In the genomic region with DNA sequence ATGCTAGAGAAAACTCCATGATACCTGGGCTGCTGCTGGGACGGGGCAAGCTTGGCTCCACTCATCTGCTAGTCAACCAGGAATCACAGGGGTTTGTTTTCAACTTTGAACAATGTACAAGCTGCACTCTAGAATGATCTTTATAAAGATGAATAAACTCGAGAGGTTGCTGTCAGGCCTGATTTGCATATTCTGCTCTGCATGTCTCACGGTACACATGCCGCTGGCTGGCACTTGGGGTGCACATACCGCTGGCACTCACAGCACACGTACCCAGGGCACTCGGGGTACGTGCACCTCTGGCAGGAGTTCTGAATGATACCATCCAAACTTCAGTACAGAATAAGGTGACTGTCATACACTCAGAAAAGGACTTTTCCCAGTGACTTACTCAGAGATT, we compare ENCODE assay signal across 16 mouse cellular contexts. TPM values are rescaled to one million over a fixed set of nuclear protein-coding genes. Genes with fewer than 3 reads are reported as not detected.
DNase-seq lines count a peak whose midpoint lies in the region; ATAC-seq and TF ChIP-seq lines count a peak whose summit lies in the region.
"Had no signal": no experiment of that assay in that cellular context is flagged by ENCODE, and none has a peak within 500 bp of the region (broad histone marks: within the 10 kb centered on the region; RNA-seq: fewer than 3 reads in every experiment).

No protein-coding gene starts in this region.

- H3K27me3 ChIP-seq in forebrain, embryonic 10.5 days (ENCODE audit: poor library complexity, severe bottlenecking) = no peaks in the 10 kb centered on the region
- no peaks in the 10 kb centered on the region for H3K27me3 ChIP-seq in forebrain, embryonic 11.5 days (ENCODE audit: control insufficient read depth, insufficient read depth, low read length)
- no peaks in the 10 kb centered on the region for H3K27me3 ChIP-seq in heart, postnatal 0 days (ENCODE audit: control insufficient read depth, insufficient read depth, low read length)
- H3K27me3 ChIP-seq in forebrain, postnatal 0 days (ENCODE audit: insufficient read depth, low read length) = no peaks in the 10 kb centered on the region
- H3K27me3 ChIP-seq: embryonic facial prominence, embryonic 13.5 days; liver, embryonic 12.5 days; lung, embryonic 15.5 days; neural tube, embryonic 13.5 days; stomach, embryonic 15.5 days had no signal

- 0 out of 2 replicates have a peak overlapping the region, but pooled peaks have one; percentile 35 for H3K27ac ChIP-seq in forebrain, embryonic 10.5 days
- H3K27ac ChIP-seq in forebrain, embryonic 11.5 days (ENCODE audit: low read depth, low read length) = no peak overlapping the region
- H3K27ac ChIP-seq in heart, postnatal 0 days (ENCODE audit: low read depth) = peak overlapping the region; percentile 56
- no peak overlapping the region for H3K27ac ChIP-seq in forebrain, postnatal 0 days (ENCODE audit: low read depth, low read length)
- H3K27ac ChIP-seq: embryonic facial prominence, embryonic 13.5 days; hindbrain, embryonic 13.5 days; liver, embryonic 12.5 days; lung, embryonic 15.5 days; neural tube, embryonic 13.5 days; stomach, embryonic 15.5 days had no signal

- H3K4me3 ChIP-seq in forebrain, embryonic 10.5 days = no peak overlapping the region
- no peak overlapping the region for H3K4me3 ChIP-seq in forebrain, embryonic 11.5 days (ENCODE audit: low read depth, low read length)
- no peak overlapping the region for H3K4me3 ChIP-seq in heart, postnatal 0 days (ENCODE audit: low read depth, low read length)
- no peak overlapping the region for H3K4me3 ChIP-seq in forebrain, postnatal 0 days (ENCODE audit: low read depth, low read length)
- H3K4me3 ChIP-seq: embryonic facial prominence, embryonic 13.5 days; hindbrain, embryonic 13.5 days; liver, embryonic 12.5 days; lung, embryonic 15.5 days; neural tube, embryonic 13.5 days; stomach, embryonic 15.5 days had no signal

- no peak for DNase-seq in forebrain, embryonic 10.5 days (ENCODE audit: extremely low spot score, low spot score)
- DNase-seq in forebrain, embryonic 11.5 days (ENCODE audit: low spot score) = no peak
- DNase-seq in heart, postnatal 0 days (ENCODE audit: low spot score) = no peak
- DNase-seq in heart, postnatal 14 days = no peak
- DNase-seq in B cell, adult 2 months = peak; percentile 19 to 22
- DNase-seq in forebrain, postnatal 0 days = no peak
- DNase-seq in frontal cortex, adult 2 months (ENCODE audit: extremely low spot score in 1 of 2, low spot score in 1 of 2) = no peak
- no peak for DNase-seq in right cerebral cortex, postnatal 25 days
- DNase-seq: kidney, adult 8-10 months had no signal

- H3K36me3 ChIP-seq in forebrain, embryonic 10.5 days (replicated peaks) = no peaks in the 10 kb centered on the region
- H3K36me3 ChIP-seq in forebrain, embryonic 11.5 days (ENCODE audit: control insufficient read depth, insufficient read depth, low read length) = no peaks in the 10 kb centered on the region
- H3K36me3 ChIP-seq in heart, postnatal 0 days (replicated peaks; ENCODE audit: control insufficient read depth, insufficient read depth, low read length) = no peaks in the 10 kb centered on the region
- H3K36me3 ChIP-seq in forebrain, postnatal 0 days (ENCODE audit: insufficient read depth) = no peaks in the 10 kb centered on the region
- H3K36me3 ChIP-seq: embryonic facial prominence, embryonic 13.5 days; hindbrain, embryonic 13.5 days; liver, embryonic 12.5 days; lung, embryonic 15.5 days; neural tube, embryonic 13.5 days; stomach, embryonic 15.5 days had no signal

- no peak for TF ChIP-seq EP300 in heart, postnatal 0 days (IDR thresholded peaks at IDR 0.05; ENCODE audit: low read depth)

- H3K4me2 ChIP-seq in forebrain, embryonic 11.5 days (ENCODE audit: low read depth, low read length, severe bottlenecking) = no peak overlapping the region
- H3K4me2 ChIP-seq in heart, postnatal 0 days (ENCODE audit: low read depth, low read length) = no peak overlapping the region
- no peak overlapping the region for H3K4me2 ChIP-seq in forebrain, postnatal 0 days (ENCODE audit: low read depth)
- H3K4me2 ChIP-seq: embryonic facial prominence, embryonic 13.5 days; hindbrain, embryonic 13.5 days; liver, embryonic 12.5 days; lung, embryonic 15.5 days; neural tube, embryonic 13.5 days; stomach, embryonic 15.5 days had no signal

- H3K9ac ChIP-seq in forebrain, embryonic 11.5 days (ENCODE audit: low read length) = no peak overlapping the region
- no peak overlapping the region for H3K9ac ChIP-seq in heart, postnatal 0 days (replicated peaks; ENCODE audit: low read depth, low read length)
- no peak overlapping the region for H3K9ac ChIP-seq in forebrain, postnatal 0 days
- H3K9ac ChIP-seq: embryonic facial prominence, embryonic 13.5 days; hindbrain, embryonic 13.5 days; liver, embryonic 12.5 days; lung, embryonic 15.5 days; neural tube, embryonic 13.5 days; stomach, embryonic 15.5 days had no signal

- H3K4me1 ChIP-seq in forebrain, embryonic 10.5 days = peaks cover 38% of the 10 kb centered on the region
- peaks cover 3% of the 10 kb centered on the region; the same call in 1 of the 2 replicates for H3K4me1 ChIP-seq in forebrain, embryonic 11.5 days (replicated peaks; ENCODE audit: control insufficient read depth, insufficient read depth, low read length)
- H3K4me1 ChIP-seq in heart, postnatal 0 days (ENCODE audit: control insufficient read depth, insufficient read depth) = peaks cover 25% of the 10 kb centered on the region
- H3K4me1 ChIP-seq in forebrain, postnatal 0 days (ENCODE audit: insufficient read depth) = no peaks in the 10 kb centered on the region
- H3K4me1 ChIP-seq: liver, embryonic 12.5 days; stomach, embryonic 15.5 days had no signal

- no peaks in the 10 kb centered on the region for H3K9me3 ChIP-seq in forebrain, embryonic 10.5 days
- no peaks in the 10 kb centered on the region for H3K9me3 ChIP-seq in forebrain, embryonic 11.5 days (ENCODE audit: control insufficient read depth, low read length)
- no peaks in the 10 kb centered on the region for H3K9me3 ChIP-seq in heart, postnatal 0 days (replicated peaks; ENCODE audit: control insufficient read depth, low read length)
- H3K9me3 ChIP-seq in forebrain, postnatal 0 days (ENCODE audit: low read length) = no peaks in the 10 kb centered on the region
- H3K9me3 ChIP-seq: embryonic facial prominence, embryonic 13.5 days; hindbrain, embryonic 13.5 days; liver, embryonic 12.5 days; lung, embryonic 15.5 days; neural tube, embryonic 13.5 days; stomach, embryonic 15.5 days had no signal

- intact Hi-C loops in heart, postnatal 14 days (cut with DNase I) = no loop called here

- TF ChIP-seq CTCF in heart, postnatal 0 days (IDR thresholded peaks at IDR 0.05; ENCODE audit: low read depth) = no peak
- no peak for TF ChIP-seq CTCF in forebrain, postnatal 0 days (IDR thresholded peaks at IDR 0.05; ENCODE audit: low read depth)

- 86% methylated on average over 8 of the region's 8 CpGs for WGBS in forebrain, embryonic 10.5 days
- 84% methylated on average over 8 of the region's 8 CpGs for WGBS in forebrain, embryonic 11.5 days
- WGBS in heart, postnatal 0 days = 71% methylated on average over 8 of the region's 8 CpGs
- 48% methylated on average over 8 of the region's 8 CpGs for WGBS in forebrain, postnatal 0 days

- no peak for ATAC-seq in forebrain, embryonic 11.5 days (replicated peaks; ENCODE audit: low FRiP score)
- no peak for ATAC-seq in heart, postnatal 0 days (ENCODE audit: insufficient read depth, low read depth)
- peak; percentile 46; the same call in 1 of the 2 replicates for ATAC-seq in forebrain, postnatal 0 days
- ATAC-seq: liver, embryonic 12.5 days had no signal

RNA-seq across cellular contexts. Expression of gene Cd101, which starts 16.8 kb away (rescaled TPM):
- 0.05 TPM in 1 of 2 replicates, not detected in the other for polyA plus RNA-seq in forebrain, embryonic 10.5 days (2016; fragmentation: Nextera tagmentation; extraction: Ambion mirVana)
- 0.07 TPM in 1 of 2 replicates, not detected in the other for polyA plus RNA-seq in forebrain, embryonic 11.5 days (2014; fragmentation: Nextera tagmentation; extraction: Ambion mirVana)
- 1.8 TPM in 1 of 2 replicates, not detected in the other for total RNA-seq in heart, postnatal 0 days (2014; rRNA removed; ENCODE audit: low replicate concordance)
- polyA plus RNA-seq in heart, postnatal 0 days (2015; fragmentation: Nextera tagmentation; extraction: Ambion mirVana) = 0.26 and 0.27 TPM in 2 replicates
- total RNA-seq in heart, postnatal 14 days (2021) = under 1 TPM; 0.37 to 0.43 TPM
- 0.23 and 0.43 TPM in 2 replicates for total RNA-seq in forebrain, postnatal 0 days (2014; rRNA removed)
- 0.11 TPM in 1 of 2 replicates, not detected in the other for polyA plus RNA-seq in forebrain, postnatal 0 days (2015; fragmentation: Nextera tagmentation; extraction: Ambion mirVana)
- polyA plus RNA-seq in frontal cortex, adult 2 months (2012; rRNA removed) = 0.13 and 0.16 TPM in 2 replicates
- polyA plus RNA-seq: hindbrain, embryonic 13.5 days; midbrain, embryonic 16.5 days had no signal

RNA-seq across cellular contexts. Expression of gene Ttf2, which starts 43.1 kb away (rescaled TPM):
- 35.6 and 36.0 TPM in 2 replicates for polyA plus RNA-seq in forebrain, embryonic 10.5 days (2016; fragmentation: Nextera tagmentation; extraction: Ambion mirVana)
- polyA plus RNA-seq in forebrain, embryonic 11.5 days (2014; fragmentation: Nextera tagmentation; extraction: Ambion mirVana) = 30.2 and 30.8 TPM in 2 replicates
- total RNA-seq in heart, postnatal 0 days (2014; rRNA removed; ENCODE audit: low replicate concordance) = 11.0 and 13.5 TPM in 2 replicates
- 4.2 and 4.4 TPM in 2 replicates for polyA plus RNA-seq in heart, postnatal 0 days (2015; fragmentation: Nextera tagmentation; extraction: Ambion mirVana)
- 1 to 10 TPM; 3.4 to 3.9 TPM for total RNA-seq in heart, postnatal 14 days (2021)
- 2.3 and 2.8 TPM in 2 replicates for total RNA-seq in forebrain, postnatal 0 days (2014; rRNA removed)
- 1.1 and 2.0 TPM in 2 replicates for polyA plus RNA-seq in forebrain, postnatal 0 days (2015; fragmentation: Nextera tagmentation; extraction: Ambion mirVana)
- 1.4 and 1.7 TPM in 2 replicates for polyA plus RNA-seq in frontal cortex, adult 2 months (2012; rRNA removed)

Comparison
In these comparisons a context has a peak if more than half of its experiments do, and no peak if none do; other contexts are left out.
1. H3K27ac ChIP-seq: peak in forebrain, embryonic 10.5 days (single experiment) and heart, postnatal 0 days (single experiment); none in forebrain, embryonic 11.5 days (single experiment) and forebrain, postnatal 0 days (single experiment).
2. DNase-seq: peak in B cell, adult 2 months (2 of 2); none in forebrain, embryonic 10.5 days (single experiment), forebrain, embryonic 11.5 days (single experiment), heart, postnatal 0 days (single experiment), heart, postnatal 14 days (0 of 2), forebrain, postnatal 0 days (single experiment), frontal cortex, adult 2 months (0 of 2) and right cerebral cortex, postnatal 25 days (single experiment).